Mouse (Mus musculus) thymus, adult 2 months (tissue): ENCODE data around the gene Tent5c. TPM values are rescaled to one million over a fixed set of nuclear protein-coding genes. Genes with fewer than 3 reads are reported as not detected.

Experiments
- DNase-seq: peaks from one replicate; pipeline ENCODE4 v3.0.0; 2021
- H3K27ac ChIP-seq: fragments of 200-500 bp; 2 replicates; pipeline ENCODE4 v1.5.1; 2012; ENCODE audit warnings: low read length, control low read depth; ENCODE audit not compliant: control insufficient read depth, insufficient read depth
- H3K27me3 ChIP-seq: fragments of 200-500 bp; 2 replicates; pipeline ENCODE4 v1.6.1; 2012; ENCODE audit warnings: mild to moderate bottlenecking, low read length, moderate library complexity, mixed read lengths; ENCODE audit not compliant: control insufficient read depth, insufficient read depth
- H3K36me3 ChIP-seq: fragments of 200-500 bp; 2 replicates; pipeline ENCODE4 v1.6.1; 2012; ENCODE audit warnings: mild to moderate bottlenecking, low read length, moderate library complexity; ENCODE audit not compliant: control insufficient read depth, insufficient read depth
- H3K4me1 ChIP-seq: fragments of 200-500 bp; replicated peaks from 2 replicates; pipeline ENCODE4 v1.6.1; 2012; ENCODE audit warnings: low read length; ENCODE audit not compliant: control insufficient read depth, insufficient read depth
- H3K4me3 ChIP-seq: fragments of 200-500 bp; 2 replicates; pipeline ENCODE4 v1.5.1; 2012; ENCODE audit warnings: mild to moderate bottlenecking, low read length, control low read depth, moderate library complexity; ENCODE audit not compliant: control insufficient read depth, insufficient read depth
- CTCF ChIP-seq: fragments of 200-500 bp; IDR thresholded peaks from 2 replicates; pipeline ENCODE4 v1.5.1; 2012; ENCODE audit warnings: mild to moderate bottlenecking, control low read depth, low read length, moderate library complexity, borderline replicate concordance; ENCODE audit not compliant: control insufficient read depth, poor library complexity, insufficient read depth; ENCODE audit errors: extremely low read depth
- POLR2A ChIP-seq: fragments of 200-500 bp; IDR thresholded peaks from 2 replicates; pipeline ENCODE4 v1.6.1; 2012; ENCODE audit warnings: mild to moderate bottlenecking, low read length, control low read depth, moderate library complexity; ENCODE audit not compliant: control insufficient read depth, poor library complexity, insufficient read depth; ENCODE audit errors: extremely low read depth
- WGBS: fragments of 180-500 bp; shearing (Covaris S2); methylation state at CpG from one replicate; pipeline ENCODE4 v1.1.7; 2018; 5-methylcytosine and 5-hydroxymethylcytosine counted together
- polyA plus RNA-seq: library from polyadenylated mRNA; depleted of rRNA; stranded (reverse); fragments of >200 nt; gene quantifications from 2 replicates; pipeline ENCODE4 v1.2.3, GENCODE M21; 2012; rRNA removed

The Tent5c gene
- polyA plus RNA-seq, 1 experiment, result 5.7 TPM

DNA sequence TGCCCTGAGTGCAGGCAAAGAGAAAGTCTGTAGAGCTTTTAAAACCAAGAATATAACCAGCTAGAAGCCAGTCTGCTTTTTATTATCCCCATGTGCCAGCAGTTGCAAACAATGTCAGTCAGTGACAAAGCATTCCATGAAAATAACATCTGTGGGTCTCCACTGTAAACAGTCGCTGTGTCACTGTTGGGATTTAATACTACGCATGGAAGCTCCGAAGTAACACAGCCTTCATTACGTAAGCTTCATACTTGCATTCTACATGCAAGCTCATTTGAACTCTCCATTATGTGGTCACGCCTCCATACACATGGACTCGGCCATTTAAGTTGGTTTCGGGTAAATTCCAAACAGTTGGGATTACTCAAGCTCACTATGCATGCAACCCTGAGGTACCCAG lies 77.2 kb downstream of the Tent5c start:
- TF ChIP-seq CTCF (no peak), POLR2A (no peak)
- Histone ChIP-seq H3K4me1 (no peaks in the 10 kb centered on the region), H3K36me3 (no peaks in the 10 kb centered on the region), H3K4me3 (no peak overlapping the region), H3K27me3 (no peaks in the 10 kb centered on the region), H3K27ac (no peak overlapping the region)
- 95% methylated on average over 7 of the region's 7 CpGs for WGBS
- DNase-seq, result no peak

GRCm38 (mm10) chr3:100409280-100409679 lies 79.8 kb downstream of the Tent5c start:
- H3K4me1 ChIP-seq, result no peaks in the 10 kb centered on the region
- no peaks in the 10 kb centered on the region for H3K27me3 ChIP-seq
- H3K27ac ChIP-seq, result no peak overlapping the region
- H3K4me3 ChIP-seq, result no peak overlapping the region
- no peak for TF ChIP-seq POLR2A
- TF ChIP-seq CTCF, result no peak
- 28% methylated on average over 2 of the region's 2 CpGs for WGBS
- DNase-seq, result no peak
- H3K36me3 ChIP-seq, result no peaks in the 10 kb centered on the region

GRCm38 (mm10) chr3:100408351-100409043 lies 80.6 kb downstream of the Tent5c start:
- H3K4me3 ChIP-seq, result no peak overlapping the region

DNA sequence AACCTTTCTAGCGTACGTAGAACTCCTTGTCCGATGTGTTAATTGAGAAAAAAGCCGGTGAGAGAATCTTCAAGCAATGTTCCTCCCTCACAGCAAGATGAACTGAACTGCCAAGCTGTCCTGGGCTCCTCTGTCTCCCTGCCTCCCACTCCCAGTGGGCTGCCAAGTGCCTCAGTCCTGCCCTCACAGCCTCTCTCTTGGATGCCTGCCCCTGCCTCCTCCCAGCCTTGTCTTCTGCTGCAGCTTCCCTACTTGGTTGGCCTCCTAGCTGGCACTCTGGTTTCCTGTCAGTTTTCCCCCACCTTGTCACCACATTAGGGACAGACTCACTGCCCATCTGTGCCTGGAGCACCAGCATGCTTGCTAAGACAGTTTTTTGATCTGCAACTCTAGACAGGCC lies 86.5 kb downstream of the Tent5c start:
- no peaks in the 10 kb centered on the region for H3K36me3 ChIP-seq
- H3K4me3 ChIP-seq, result no peak overlapping the region
- H3K4me1 ChIP-seq, result no peaks in the 10 kb centered on the region
- H3K27ac ChIP-seq, result no peak overlapping the region
- WGBS, result 95% methylated on average over 4 of the region's 4 CpGs
- TF ChIP-seq CTCF (no peak), POLR2A (no peak)
- no peaks in the 10 kb centered on the region for H3K27me3 ChIP-seq
- no peak for DNase-seq

More at GRCm38 (mm10) chr3:100408351-100409043, 80.6 kb downstream of the Tent5c start:
- no peak overlapping the region for H3K27ac ChIP-seq
- no peak for DNase-seq
- H3K36me3 ChIP-seq, result no peaks in the 10 kb centered on the region
- 89% methylated on average over 2 of the region's 2 CpGs for WGBS
- no peaks in the 10 kb centered on the region for H3K4me1 ChIP-seq
- no peaks in the 10 kb centered on the region for H3K27me3 ChIP-seq
- TF ChIP-seq CTCF (no peak), POLR2A (no peak)

Other genes with a start within 250 kb of the Tent5c start
- gene Man1a2, start 196.2 kb upstream of the Tent5c start, polyA plus RNA-seq, result 33.3 and 46.9 TPM in 2 replicates